Mouse (Mus musculus) intestine, postnatal 0 days (tissue): ENCODE results near the gene Btg4. TPM values are rescaled to one million over a fixed set of nuclear protein-coding genes. Genes with fewer than 3 reads are reported as not detected.
A peak's percentile ranks its signal among the peaks of the same experiment; 100 is the strongest.

ENCODE experiments used
- ATAC-seq: fragments of 200-750 bp; cut with Nextera tagmentation; 2 replicates; pipeline ENCODE4 v1.8.0; 2017; ENCODE audit warnings: mild to moderate bottlenecking, moderate TSS enrichment, moderate library complexity
- H3K27ac ChIP-seq: fragments of 300-500 bp; sonication (generic); 2 replicates; pipeline ENCODE4 v1.5.1; 2014; ENCODE audit warnings: mild to moderate bottlenecking, low read depth, low read length, moderate library complexity
- H3K27me3 ChIP-seq: fragments of 300-500 bp; sonication (generic); replicated peaks from 2 replicates; pipeline ENCODE4 v1.6.1; 2014; ENCODE audit warnings: low read length, mixed read lengths; ENCODE audit not compliant: control insufficient read depth, insufficient read depth
- H3K36me3 ChIP-seq: fragments of 300-500 bp; sonication (generic); 2 replicates; pipeline ENCODE4 v1.6.1; 2014; ENCODE audit warnings: mild to moderate bottlenecking, moderate library complexity; ENCODE audit not compliant: control insufficient read depth, insufficient read depth
- H3K4me1 ChIP-seq: fragments of 300-500 bp; sonication (generic); replicated peaks from 2 replicates; pipeline ENCODE4 v1.6.1; 2014; ENCODE audit warnings: antibody characterized with exemption, low read length, mixed read lengths; ENCODE audit not compliant: control insufficient read depth, insufficient read depth
- H3K4me2 ChIP-seq: fragments of 300-500 bp; sonication (generic); replicated peaks from 2 replicates; pipeline ENCODE4 v1.6.1; 2014; ENCODE audit warnings: low read depth, mild to moderate bottlenecking, moderate library complexity
- H3K4me3 ChIP-seq: fragments of 300-500 bp; sonication (generic); 2 replicates; pipeline ENCODE4 v1.5.1; 2014; ENCODE audit warnings: low read depth, low read length
- H3K9ac ChIP-seq: fragments of 300-500 bp; sonication (generic); 2 replicates; pipeline ENCODE4 v1.6.1; 2014; ENCODE audit warnings: mild to moderate bottlenecking, low read depth, low read length
- H3K9me3 ChIP-seq: fragments of 300-500 bp; sonication (generic); 2 replicates; pipeline ENCODE4 v1.6.1; 2016; ENCODE audit warnings: mixed run types; ENCODE audit not compliant: control insufficient read depth
- CTCF ChIP-seq: sonication (generic); IDR thresholded peaks from 2 replicates; pipeline ENCODE4 v1.5.1; 2016; ENCODE audit warnings: low read depth, mild to moderate bottlenecking, control low read depth, antibody characterized with exemption, moderate library complexity
- WGBS: fragments of 180-500 bp; shearing (Covaris S2); extraction: QIAGEN DNeasy Blood & Tissue Kit; methylation state at CpG from one replicate; pipeline ENCODE4 v1.1.7; 2014; 5-methylcytosine and 5-hydroxymethylcytosine counted together
- polyA plus RNA-seq: library from polyadenylated mRNA; unstranded; fragments of >200 nt; fragmentation: Nextera tagmentation; extraction: Ambion mirVana; gene quantifications from 2 replicates; pipeline ENCODE4 v1.2.1, GENCODE M21; 2015

Gene Btg4
- polyA plus RNA-seq, 1 experiment from 2014 or later = not detected

DNA sequence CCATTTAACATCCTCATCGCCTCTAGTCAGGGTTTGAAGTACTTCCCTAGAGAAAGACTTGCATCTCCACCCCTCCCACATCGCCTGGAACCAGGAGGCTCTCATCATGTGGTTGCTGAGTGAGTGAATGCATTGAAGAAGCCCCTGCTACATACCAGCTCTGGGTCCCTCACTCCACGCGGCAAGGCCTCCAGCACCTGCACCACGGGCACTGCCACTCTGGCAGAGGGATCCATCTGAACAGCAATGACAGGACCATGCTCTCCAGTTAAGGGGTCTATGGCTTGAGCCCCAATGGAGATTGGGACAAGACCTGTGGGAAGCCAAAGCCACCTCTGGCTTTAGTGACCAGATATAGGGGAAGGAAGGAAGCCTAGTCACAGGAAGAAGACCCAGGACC is 86.6 kb downstream of the Btg4 start:
- H3K4me3 ChIP-seq = no peak overlapping the region
- H3K27me3 ChIP-seq = no peaks in the 10 kb centered on the region
- no peak overlapping the region for H3K27ac ChIP-seq
- H3K4me2 ChIP-seq = no peak overlapping the region
- TF ChIP-seq CTCF = no peak
- no peaks in the 10 kb centered on the region for H3K9me3 ChIP-seq
- no peak overlapping the region for H3K9ac ChIP-seq
- 73% methylated on average over 5 of the region's 5 CpGs for WGBS
- no peaks in the 10 kb centered on the region for H3K36me3 ChIP-seq
- no peak for ATAC-seq
- no peaks in the 10 kb centered on the region for H3K4me1 ChIP-seq

DNA sequence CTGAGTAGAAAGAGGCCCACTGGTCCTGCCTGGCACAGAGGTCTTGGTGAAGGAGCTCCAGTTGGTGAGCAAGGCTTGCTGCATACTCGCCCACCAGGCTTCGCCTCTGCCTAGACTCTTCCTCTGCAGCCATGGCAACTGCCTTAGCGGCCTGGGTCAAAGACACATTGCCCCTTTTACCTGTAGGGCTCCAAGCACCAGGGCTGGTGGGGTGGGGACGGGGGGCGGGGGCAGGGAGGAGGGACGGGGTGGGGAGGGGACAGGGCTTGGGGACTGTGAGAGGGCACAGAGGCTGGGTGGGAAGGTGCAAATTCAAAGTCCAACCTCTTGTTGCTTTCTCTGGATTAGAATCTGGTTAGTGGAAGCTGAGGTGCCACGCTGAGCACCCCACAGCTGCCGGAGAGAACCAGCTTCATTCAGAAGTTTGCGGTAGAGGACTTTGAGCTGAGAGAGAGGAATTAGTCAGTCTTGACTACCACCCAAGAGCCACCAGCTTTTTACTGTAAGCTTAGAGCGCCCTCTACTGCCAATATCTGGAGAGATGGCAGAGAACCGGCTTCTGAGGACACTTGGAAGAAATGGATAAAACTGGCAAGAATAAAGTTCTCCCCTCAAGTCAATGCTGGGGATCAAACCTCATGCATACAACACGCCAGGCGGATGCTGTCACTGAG is 91.5 kb downstream of the Btg4 start:
- no peaks in the 10 kb centered on the region for H3K9me3 ChIP-seq
- 14% methylated on average over 13 of the region's 13 CpGs for WGBS
- peak; percentile 87 for TF ChIP-seq CTCF
- no peak overlapping the region for H3K4me3 ChIP-seq
- no peaks in the 10 kb centered on the region for H3K36me3 ChIP-seq
- H3K4me2 ChIP-seq = peak overlapping the region; percentile 35
- no peak overlapping the region for H3K27ac ChIP-seq
- 0 out of 2 replicates have a peak, but pooled peaks cover 4% of the 10 kb centered on the region for H3K27me3 ChIP-seq
- no peaks in the 10 kb centered on the region for H3K4me1 ChIP-seq
- ATAC-seq = peak; percentile 65
- no peak overlapping the region for H3K9ac ChIP-seq

DNA sequence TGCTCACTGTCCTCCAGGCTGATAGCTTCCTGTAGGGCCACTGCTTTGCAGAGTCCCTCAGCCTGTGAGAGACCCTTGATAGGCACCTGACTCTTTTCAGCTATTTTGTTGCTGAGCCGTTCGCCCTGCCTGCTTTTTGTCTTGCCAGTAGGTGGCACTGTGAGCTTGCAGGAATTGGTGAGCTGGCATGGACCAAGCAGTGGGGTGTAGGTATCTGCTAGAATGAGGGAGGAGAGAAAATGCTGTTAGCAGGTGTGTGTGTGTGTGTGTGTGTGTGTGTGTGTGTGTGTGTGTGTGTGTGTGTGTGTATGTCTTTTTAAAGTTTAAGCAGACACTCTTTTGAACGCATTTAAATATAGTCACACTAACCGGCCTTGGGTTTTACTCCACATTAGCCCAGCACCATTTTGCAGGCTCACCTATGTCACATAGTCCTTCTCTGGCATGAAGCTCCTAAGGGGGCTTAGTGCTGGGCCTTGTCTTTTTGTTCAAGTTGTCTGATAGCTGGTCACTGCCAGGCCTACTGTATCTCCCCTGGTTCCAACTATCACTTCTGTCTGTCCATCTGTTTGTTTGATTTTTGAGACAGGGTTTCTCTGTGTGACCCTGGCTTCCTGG is 101.2 kb downstream of the Btg4 start:
- Histone ChIP-seq H3K9me3 (no peaks in the 10 kb centered on the region), H3K36me3 (no peaks in the 10 kb centered on the region), H3K4me1 (no peaks in the 10 kb centered on the region; the same call in 1 of the 2 replicates), H3K27ac (no peak overlapping the region), H3K27me3 (peaks cover 17% of the 10 kb centered on the region), H3K9ac (no peak overlapping the region), H3K4me3 (no peak overlapping the region), H3K4me2 (no peak overlapping the region)
- TF ChIP-seq CTCF = peak; percentile 96
- 39% methylated on average over 4 of the region's 4 CpGs for WGBS
- peak; percentile 49 for ATAC-seq

- no peak for ATAC-seq
- 89% methylated on average over 5 of the region's 5 CpGs for WGBS
- no peak overlapping the region for H3K4me3 ChIP-seq
- H3K4me2 ChIP-seq = no peak overlapping the region
- no peaks in the 10 kb centered on the region for H3K9me3 ChIP-seq
- peak; percentile 33; the same call in 1 of the 2 replicates for TF ChIP-seq CTCF
- H3K4me1 ChIP-seq = no peaks in the 10 kb centered on the region; the same call in 1 of the 2 replicates
- H3K9ac ChIP-seq = no peak overlapping the region
- H3K36me3 ChIP-seq = no peaks in the 10 kb centered on the region
- peaks cover 17% of the 10 kb centered on the region for H3K27me3 ChIP-seq
- no peak overlapping the region for H3K27ac ChIP-seq
These were observed 103.3 kb downstream of the Btg4 start for GRCm38 (mm10) chr9:51163989-51164388.

GRCm38 (mm10) chr9:51165312-51166180 is 104.8 kb downstream of the Btg4 start, which contains the start of gene Gm32742:
Gene Gm32742, minus strand, starts transcription at chr9:51165517.
- Histone ChIP-seq H3K27me3 (peaks cover 10% of the 10 kb centered on the region; the same call in 1 of the 2 replicates), H3K27ac (no peak within 1 kb of the TSS), H3K36me3 (no peaks in the 10 kb centered on the region), H3K9ac (no peak within 1 kb of the TSS), H3K4me2 (no peak within 1 kb of the TSS), H3K4me1 (no peaks in the 10 kb centered on the region; the same call in 1 of the 2 replicates), H3K9me3 (no peaks in the 10 kb centered on the region), H3K4me3 (no peak within 1 kb of the TSS)
- no peak for ATAC-seq
- no peak for TF ChIP-seq CTCF
- WGBS = 58% methylated on average over 6 of the region's 6 CpGs

DNA sequence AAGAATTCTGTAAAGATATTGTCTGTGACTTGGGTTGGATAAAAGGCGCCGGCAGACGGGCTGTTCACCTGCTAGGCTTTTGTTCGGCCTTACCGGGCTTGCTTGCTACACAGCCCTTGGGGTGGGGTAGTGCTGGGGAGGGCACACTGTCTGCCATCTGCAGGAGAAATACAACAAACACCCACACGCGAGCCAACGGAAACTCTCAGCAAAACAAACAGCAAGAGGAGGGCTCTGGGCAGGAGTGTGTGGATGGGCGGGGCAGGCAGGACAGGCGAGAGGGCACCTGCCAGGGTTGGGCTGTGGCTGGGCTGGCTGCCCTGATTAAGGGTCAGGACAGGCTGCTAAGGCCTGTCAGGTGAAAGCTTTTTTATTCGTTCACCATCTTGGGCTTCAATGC is 107.3 kb downstream of the Btg4 start:
- Histone ChIP-seq H3K4me1 (no peaks in the 10 kb centered on the region; the same call in 1 of the 2 replicates), H3K9ac (no peak overlapping the region), H3K9me3 (no peaks in the 10 kb centered on the region), H3K27ac (no peak overlapping the region), H3K36me3 (no peaks in the 10 kb centered on the region), H3K4me3 (no peak overlapping the region), H3K27me3 (no peaks in the 10 kb centered on the region; the same call in 1 of the 2 replicates), H3K4me2 (no peak overlapping the region)
- ATAC-seq = no peak
- TF ChIP-seq CTCF = no peak
- WGBS = 56% methylated on average over 11 of the region's 11 CpGs
